Mouse (Mus musculus): ENCODE data around the gene Col24a1.

Col24a1 gene

DNA sequence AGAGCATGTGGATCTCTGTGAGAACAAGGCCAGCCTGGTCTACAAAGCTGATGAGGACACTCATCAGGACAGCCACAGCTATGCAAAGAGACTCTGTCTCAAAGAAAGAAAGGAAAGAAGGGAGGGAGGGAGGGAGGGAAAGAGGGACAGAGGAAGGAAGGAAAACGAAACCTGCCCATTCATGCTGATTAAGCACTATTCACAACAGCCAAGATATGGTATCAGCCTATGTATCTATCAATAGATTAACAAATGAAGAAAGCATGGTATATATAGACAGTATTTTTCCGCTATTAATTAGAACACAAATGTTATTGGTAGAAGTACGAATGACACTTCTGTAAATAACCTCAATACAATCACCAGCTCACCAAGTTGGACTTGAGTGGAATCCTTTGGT is 282.2 kb downstream of the Col24a1 start:
- no peak for DNase-seq (ENCODE audit: low spot score in 2 of 2)

DNA sequence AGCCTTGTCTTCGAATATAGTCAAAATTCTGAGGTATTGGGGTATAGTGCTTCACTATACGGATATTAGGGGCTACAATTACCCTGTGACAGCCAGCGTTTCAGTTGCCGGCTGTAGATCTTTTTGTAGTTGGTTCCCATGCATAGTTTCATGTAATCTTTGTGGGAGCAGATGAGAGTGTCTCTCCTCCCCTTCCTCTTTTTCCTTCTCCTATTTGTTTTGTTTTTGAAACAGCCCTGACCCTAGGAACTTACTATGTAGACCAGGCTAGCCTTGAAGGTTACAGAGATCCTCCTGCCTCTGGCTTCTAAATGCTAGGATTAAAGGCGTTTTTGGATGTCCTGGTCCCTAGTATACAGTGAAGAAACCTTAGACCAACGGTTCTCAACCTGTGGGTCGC is 283.1 kb downstream of the Col24a1 start:
- DNase-seq (ENCODE audit: low spot score in 2 of 2), result no peak

DNA sequence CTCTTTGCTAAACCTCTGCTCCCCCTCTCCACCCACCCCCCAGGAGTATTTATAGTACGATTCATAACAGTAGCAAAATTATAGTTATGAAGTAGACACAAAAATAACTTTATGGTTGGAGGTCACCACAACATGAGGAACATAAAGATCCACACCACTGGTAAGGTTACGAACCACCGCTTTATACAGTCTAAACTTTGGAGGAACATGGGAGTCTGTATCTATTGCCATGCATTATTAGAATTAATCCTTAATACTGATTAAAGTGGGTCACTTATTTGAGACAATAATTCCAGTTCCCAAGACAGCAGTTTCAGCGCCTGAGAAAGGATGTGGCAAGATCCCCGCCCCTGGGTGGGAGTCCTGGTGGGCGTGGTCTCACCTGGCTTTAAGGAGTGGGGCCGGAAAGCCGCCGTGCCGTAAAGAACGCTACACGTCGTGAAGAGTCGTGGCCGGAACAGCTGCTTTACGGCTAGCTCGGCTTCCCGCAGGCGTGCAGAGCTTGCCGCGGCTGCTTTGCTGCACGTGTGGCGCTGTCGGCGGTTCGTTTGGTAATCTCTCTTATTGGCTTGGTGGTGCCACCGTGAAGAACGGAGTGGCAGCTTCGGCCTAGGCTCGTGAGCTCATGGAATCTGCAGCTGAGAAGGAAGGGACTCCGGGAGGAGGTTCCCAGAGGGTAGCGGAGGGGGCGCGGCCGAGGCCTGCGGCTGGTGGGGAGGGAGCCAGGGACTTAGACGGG is 283.6 kb downstream of the Col24a1 start, which contains the start of gene Znhit6:
Znhit6 (plus strand) TSS at position 463 of the 739 bp plus-strand sequence.
- DNase-seq (ENCODE audit: low spot score in 2 of 2), result peak; percentile 87 to 92

DNA sequence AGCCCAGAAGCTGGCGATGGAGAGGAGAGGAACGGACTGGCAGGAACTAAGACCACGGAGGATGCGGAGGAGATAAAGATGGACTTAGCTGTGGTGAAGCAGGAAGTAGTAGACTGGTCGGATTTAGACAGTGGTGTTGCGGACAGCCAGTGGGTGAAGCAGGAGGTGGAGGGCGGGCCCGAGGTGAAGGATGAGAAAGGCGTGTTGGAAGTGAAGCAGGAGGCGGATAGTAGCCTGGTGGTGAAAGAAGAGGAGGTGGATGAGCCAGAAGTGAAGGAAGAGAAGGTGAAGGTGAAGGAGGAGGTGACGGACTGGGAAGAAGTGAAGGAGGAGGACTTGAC is 284.2 kb downstream of the Col24a1 start:
- DNase-seq (ENCODE audit: low spot score in 2 of 2), result no peak

DNA sequence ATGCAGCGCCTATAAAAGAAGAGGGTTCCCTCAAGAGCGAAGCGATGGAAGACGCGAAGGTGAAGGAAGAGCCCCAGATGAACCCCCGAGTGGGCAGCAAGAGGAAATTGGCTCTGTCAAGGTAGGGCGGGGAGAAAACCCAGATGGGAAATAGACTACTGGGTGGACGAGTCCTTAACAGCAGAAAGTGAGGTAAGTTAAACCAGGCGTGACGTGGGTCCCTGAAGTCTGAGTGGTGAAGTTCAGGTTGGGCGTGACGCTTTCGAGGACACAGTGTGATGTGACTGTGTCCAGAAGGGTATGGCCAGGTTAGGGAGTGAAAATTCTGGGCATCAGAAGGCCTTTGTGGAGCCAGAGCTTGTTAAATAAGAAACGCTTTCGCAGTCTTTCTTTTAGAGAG is 284.6 kb downstream of the Col24a1 start:
- DNase-seq (ENCODE audit: low spot score in 2 of 2), result no peak

DNA sequence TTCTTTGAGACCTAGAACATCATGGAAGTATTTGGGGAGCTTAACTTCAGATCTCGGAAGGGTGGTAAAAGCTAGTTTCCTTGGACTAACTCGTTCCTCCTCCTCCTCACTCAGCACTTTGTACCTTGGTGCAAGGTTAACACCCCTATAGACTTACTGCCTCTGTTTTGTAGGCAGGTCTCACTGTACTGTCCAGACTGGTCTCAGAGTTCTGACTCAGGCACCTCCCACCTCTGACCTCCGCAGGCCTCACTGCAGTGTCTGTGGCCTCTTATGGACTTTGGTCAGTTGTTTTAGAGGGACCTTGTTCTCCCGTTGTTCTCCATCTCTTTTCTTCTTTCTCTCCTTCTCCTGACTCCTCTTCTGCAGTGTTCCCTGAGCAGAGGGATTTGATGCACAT is 290.8 kb downstream of the Col24a1 start:
- DNase-seq (ENCODE audit: low spot score in 2 of 2), result no peak

DNA sequence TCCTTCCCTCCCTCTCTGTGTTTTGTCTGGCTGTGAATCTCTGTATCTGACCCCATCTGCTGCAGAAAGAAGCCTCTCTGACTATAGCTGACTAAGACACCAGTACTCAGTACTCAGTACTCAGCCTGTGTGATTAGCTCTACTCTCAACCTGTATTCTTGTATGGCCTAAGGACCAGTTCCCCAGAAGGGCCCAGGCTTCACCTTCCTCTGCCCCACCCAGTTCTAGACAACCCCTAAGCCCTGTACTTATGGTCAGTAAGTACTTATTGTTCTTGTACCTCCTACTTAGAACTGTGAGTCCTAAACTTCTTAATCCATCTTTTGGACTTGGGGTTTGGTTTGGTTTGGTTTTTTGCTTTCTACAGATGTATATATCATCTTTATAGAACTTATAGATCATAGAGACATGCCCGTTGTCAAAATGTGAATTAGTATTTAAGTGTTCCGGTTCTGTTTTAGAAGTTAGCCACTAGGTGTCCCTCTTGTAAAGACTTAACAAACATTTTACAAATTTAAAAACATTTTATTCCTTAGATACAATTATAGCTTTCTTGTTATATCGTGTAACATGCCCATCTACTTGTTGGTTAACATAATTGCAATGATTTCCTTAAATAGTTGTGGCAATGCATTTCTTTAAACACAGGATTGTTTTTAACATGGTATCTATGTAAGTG is 291.4 kb downstream of the Col24a1 start:
- no peak for DNase-seq (ENCODE audit: low spot score in 2 of 2)

DNA sequence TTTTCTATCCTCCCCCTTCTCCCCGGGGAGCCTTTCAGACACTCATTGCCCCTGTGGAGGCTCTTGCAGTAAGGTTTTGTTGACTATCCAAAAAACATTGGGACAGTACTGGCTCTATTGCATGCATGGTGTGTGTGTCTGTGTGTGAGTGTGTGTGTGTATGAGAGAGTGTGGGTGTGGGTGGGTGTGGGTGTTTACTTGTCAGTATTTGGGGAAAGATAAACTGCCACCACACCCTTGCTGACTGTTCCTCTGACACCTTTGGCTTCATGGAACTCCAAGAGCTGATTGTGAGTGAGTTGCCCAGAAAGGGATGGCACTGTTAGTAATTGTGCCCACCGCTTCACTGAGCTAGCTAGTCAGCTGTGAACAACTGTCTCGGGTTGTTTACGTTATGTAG is 298.3 kb downstream of the Col24a1 start:
- DNase-seq (ENCODE audit: low spot score in 2 of 2), result no peak

DNA sequence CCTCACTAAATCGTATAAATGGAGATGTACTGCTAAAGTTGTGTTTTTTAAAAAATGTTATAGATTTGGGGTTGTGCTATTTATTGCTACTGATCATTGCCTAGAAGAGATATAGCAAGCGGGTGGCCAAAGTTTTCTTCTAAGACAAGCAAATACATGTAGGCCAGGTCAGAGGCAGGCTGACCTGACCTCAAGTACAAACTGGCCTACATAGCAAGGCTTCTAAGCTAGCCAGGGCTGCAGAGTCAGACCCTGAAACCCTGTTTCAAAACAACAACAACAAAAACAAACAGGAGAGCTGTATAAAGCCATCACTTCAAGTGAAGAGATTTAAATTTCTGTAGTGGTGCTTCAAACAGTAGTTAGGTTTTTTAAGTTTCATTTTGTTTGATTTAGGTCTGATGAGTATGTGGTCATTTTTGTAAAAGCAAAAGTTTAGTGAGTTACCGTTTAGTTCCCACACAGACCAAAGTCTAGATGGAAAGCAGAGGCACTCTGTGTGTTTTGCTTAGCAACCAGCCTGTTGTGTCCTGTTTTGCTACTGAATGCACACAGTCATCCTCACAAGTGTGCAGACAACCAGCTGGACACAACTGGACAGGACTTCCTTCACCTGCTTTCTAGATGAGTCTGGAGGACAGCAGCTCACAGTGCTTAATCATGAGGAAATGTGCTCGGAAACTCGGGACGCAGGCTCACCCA is 299.7 kb downstream of the Col24a1 start:
- DNase-seq (ENCODE audit: low spot score in 2 of 2), result no peak

DNA sequence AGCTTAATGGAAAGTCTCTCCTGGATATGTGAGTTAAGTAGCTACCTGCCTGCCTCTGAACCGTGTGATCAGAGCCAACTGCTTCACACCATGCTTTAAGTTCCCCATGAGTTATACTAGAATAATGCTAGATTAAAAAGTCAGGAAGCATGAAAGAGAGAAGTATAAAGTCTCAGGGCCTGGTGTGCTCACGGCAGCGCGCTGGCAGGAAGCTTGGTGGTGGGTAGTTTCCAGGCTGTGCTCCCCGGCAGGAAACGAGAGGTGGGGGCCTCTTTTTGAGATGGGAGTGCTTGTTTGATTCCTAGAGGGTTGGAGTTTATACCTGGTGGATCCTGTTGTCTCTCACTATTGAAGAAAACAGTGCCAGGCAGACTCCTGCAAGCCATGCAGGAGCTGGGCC is 303.1 kb downstream of the Col24a1 start:
- no peak for DNase-seq (ENCODE audit: low spot score in 2 of 2)

DNA sequence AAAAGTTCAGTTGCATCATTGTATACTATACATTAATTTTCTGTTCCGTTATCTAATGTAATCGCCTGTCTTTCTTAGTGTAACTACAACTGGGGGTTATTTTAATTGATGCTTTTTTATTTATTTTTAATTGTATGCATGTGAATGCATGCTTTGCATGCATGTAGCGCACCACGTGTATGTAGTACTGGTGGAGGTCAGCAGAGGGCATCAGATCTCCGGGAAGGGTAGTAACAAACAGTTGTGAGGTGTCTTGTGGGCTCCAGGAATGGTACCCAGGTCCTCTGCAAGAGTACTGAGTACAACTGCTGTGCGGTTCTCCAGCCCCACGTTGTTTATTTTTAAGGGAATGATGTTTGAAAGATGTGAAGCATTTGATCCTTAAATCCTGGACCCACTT is 306.8 kb downstream of the Col24a1 start:
- no peak for DNase-seq (ENCODE audit: low spot score in 2 of 2)

DNA sequence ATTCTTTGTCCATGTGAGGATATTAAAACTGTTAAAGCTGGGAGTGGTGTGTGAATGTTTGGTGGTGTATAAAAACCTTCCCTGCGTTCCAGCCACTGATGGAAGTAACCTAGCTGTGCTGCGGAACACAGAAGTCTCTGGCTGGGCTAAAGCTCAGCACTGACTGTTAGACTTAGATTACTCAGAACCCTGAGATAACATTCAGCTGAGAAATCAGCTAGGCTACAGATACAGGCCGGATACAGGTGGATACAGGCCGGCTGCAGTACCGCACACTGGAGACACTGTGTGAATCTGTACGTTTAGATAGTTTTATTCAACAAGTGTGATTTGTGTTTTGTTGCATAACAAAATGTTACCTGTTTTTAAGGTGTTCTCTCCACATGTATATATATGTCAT is 308.5 kb downstream of the Col24a1 start:
- no peak for DNase-seq (ENCODE audit: low spot score in 2 of 2)

DNA sequence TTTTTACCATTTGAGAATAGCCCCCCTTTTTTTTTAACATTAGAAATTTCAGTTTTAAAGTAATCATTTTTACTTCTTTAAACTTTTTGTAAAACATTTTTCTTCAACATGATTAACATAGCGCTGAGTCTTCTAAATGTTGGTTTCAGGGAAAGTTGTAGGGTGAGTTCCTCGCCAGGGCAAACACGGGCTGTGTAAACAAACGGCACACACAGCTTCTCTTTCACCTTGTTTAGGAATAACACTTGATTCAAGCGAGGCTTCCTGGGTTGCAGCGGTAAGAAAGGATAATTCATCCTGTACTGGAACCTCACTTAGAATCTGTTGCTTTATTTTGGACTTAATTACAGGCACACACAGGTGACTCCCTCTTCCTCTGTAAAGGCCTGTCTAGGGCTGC is 309.1 kb downstream of the Col24a1 start:
- DNase-seq (ENCODE audit: low spot score in 2 of 2), result no peak

Measured in cerebellum, postnatal 4 days (tissue).